Mouse (Mus musculus): ENCODE data around the gene Tmem243.
"Not testable (repeated sequence)": the region's sequence is repeated elsewhere in the genome, so short reads cannot be mapped to it uniquely, and the experiment has no call there.

Gene Tmem243

GRCm38 (mm10) chr5:9107296-9108089, 7.0 kb downstream of the Tmem243 start:
- DNase-seq (ENCODE audit: low read depth) = peak; percentile 56

DNA sequence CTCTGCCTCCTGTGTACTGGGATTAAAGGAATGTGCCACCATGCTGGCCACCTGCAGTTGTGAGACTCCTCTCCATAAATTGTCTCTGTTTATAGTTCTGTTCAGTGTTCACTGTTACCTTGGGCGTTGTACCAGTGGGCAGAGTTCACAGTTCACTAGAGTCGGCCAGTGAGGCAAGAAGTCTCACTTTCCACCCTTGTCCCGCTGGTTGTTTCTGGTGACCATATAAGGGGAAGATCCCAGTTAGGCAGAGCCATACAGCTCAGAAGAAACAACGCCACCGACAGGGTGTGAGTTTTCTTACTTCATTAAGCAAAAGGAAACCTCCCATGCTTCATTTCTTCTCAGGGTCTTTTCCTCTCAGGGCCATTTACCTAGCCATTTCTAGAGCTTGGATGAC, 8.0 kb downstream of the Tmem243 start:
- no peak for DNase-seq (ENCODE audit: low read depth)

DNA sequence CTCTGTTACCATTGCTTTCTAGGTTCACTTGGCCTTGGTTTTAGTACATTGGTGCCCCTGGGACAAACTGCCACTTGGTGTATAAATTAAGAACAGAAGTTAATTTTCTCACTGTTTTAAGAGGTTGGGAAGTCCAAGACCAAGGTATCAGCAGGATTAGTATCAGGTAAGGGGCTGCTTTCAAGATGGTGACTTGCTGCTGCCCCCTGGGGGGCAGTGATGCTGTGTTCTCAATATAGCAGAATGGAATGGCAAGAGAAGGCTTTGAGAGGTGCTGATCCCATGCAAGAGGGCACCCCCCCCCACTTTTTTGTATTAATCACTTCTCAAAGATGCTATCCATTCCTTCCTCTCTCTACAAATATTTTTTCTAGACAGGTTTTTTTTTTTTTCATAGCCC, 9.1 kb downstream of the Tmem243 start:
- DNase-seq (ENCODE audit: low read depth) = peak; percentile 68

DNA sequence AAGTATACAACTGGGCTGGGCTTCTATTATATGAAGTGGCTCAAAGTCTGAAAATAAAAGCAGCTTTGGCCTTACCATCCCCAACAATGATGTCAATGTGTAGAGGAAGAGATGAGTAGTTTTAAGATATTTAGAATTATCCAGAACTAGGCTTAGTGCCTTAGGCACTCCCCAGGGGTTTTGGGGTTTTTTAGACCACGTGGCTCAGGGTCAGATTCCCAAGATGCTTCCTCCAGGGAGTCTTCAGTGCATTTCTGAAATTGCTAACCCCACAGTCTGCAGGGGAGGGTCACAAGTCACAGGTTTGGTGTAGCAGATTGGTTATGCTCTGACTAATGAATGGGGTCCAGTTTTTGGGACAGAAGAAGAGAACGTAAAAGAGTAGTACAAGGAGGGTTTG, 10.8 kb downstream of the Tmem243 start:
- DNase-seq (ENCODE audit: low read depth) = no peak

DNA sequence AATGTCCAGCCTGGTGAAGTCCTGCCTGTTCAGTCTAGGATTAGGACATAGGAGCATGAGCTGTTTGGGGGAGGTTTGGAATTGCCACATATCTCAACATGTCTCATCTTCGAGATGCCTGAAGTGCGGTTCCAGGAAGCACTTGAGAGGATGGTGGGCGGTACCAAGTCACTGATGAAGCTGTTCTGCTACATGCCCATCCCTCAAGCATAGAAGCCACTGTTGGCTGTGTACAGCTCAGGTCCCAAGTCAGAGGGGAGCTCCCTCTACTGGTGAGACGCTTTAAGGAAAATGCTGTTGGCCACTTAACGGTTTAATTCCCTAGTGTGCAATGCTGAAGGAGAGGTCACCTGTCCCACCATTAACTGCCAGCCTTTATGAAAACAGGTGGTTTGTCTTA, 11.3 kb downstream of the Tmem243 start:
- peak; percentile 90 for DNase-seq (ENCODE audit: low read depth)

- DNase-seq (ENCODE audit: low read depth) = no peak
Measured at GRCm38 (mm10) chr5:9114162-9114561, 13.7 kb downstream of the Tmem243 start.

GRCm38 (mm10) chr5:9124134-9124533, 23.7 kb downstream of the Tmem243 start:
- no peak for DNase-seq (ENCODE audit: low read depth)

GRCm38 (mm10) chr5:9128566-9128965, 28.1 kb downstream of the Tmem243 start:
- DNase-seq (ENCODE audit: low read depth) = no peak

DNA sequence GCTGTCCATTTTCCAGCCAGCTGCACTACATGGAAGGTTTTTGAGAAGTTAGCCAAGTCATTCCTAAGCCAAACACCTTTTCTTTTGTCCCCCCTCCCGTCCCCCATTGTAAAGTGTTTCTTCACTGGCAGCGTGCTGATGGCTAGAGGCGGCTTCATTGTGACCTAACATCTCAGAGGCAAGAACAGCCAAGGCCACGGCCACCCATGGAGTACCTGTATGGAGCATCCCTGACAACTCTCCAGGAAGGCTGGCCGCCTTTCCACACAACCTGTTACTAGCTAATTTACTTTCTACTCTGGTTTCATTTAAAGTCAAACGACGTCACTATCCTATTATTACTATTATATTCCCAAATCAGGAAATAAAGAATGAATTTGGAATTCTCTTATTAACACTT, 31.3 kb downstream of the Tmem243 start:
- no peak for DNase-seq (ENCODE audit: low read depth)

DNA sequence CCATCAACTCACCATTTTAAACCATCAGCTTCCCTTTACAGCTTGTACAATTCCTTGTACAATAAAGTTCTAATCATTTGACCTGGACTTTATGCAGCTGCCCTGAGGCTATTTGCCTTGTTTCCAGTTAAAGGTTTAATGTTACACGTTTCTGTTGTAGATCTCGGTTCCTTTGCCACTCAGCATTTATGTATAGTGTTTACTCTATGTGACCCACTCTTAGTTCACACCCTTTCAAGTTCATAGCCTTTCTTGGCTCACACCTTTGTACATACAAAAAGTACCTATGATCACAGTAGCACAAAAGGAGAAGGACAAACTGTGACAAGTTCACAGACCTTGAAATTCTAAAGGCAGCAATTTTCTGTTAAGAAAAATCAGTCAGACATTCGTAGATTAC, 35.1 kb downstream of the Tmem243 start:
- DNase-seq (ENCODE audit: low read depth) = no peak

- no peak for DNase-seq (ENCODE audit: low read depth)
Measured at GRCm38 (mm10) chr5:9140724-9141123, 40.3 kb downstream of the Tmem243 start.

- DNase-seq (ENCODE audit: low read depth) = no peak
Measured at GRCm38 (mm10) chr5:9142376-9142775, 41.9 kb downstream of the Tmem243 start.

GRCm38 (mm10) chr5:9149273-9149850, 48.9 kb downstream of the Tmem243 start:
- no peak for DNase-seq (ENCODE audit: low read depth)

DNA sequence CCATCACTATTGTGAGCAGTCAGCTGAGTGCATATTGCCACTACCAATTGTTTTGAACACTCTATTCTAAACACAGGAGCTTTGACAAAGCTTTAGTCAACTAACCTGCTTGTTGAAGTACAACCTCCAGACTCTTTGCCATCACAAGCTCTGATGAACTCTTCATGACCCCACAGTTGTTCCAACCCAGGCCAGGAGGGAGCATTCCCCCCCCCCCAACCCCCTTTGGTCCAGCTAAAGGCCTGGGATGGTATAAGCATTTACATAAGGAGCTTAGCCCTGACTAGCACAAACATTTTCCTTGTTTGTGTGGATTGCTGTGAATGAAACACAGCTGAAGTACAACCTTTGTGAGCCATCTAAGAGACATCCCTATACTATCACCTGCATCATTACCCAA, 56.3 kb downstream of the Tmem243 start:
- no peak for DNase-seq (ENCODE audit: low read depth)

DNA sequence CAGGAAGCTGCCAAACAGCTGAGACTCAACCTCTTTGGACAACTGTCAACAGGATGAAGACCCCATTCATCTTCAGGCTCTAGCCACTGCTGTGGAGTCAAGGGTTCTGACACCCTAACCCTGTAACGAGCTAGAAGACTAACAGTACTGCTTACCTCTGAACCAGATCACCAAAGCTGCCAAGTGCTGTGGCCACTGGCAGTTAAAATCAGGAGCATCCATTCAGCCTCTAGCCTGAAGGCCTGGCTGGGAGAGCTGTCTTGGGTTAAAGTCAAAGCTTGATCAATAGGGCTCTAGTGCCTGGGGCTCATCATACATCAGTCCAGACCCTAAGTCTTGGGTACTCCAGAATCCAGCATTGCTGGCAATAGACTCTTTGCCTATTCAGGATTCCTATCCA, 56.9 kb downstream of the Tmem243 start:
- DNase-seq (ENCODE audit: low read depth) = no peak

DNA sequence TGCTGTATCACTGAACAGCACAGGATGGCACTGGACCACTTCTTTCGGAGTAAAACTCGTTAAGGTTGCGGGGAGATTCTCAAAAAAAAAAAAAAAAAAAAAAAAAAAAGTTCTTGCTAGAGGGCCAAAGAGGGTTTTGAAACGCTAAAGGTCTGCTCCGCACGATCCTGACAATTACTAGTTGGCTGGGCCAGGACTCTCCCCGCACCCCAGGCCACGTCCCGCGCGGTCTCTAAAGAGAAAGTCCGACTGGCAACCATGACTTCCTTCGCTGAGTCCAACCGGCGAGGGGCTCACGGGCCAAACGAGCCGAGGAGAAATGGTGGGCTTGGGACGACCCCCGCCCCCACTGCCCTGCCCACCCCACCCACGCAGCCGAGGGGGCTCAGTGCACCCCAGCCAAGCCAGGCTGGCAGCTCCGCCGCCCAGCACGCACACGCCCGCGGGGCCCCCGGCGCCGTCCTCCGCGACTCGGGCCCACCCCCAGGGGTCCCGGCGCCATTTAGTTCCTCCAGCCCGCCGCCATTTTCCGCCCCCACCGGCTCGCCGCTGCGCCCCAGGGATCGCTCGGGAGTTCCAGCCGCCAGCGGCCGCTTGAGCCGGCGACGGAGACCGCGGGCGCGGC, 60.5 kb downstream of the Tmem243 start:
- DNase-seq (ENCODE audit: low read depth) = peak; percentile 44

DNA sequence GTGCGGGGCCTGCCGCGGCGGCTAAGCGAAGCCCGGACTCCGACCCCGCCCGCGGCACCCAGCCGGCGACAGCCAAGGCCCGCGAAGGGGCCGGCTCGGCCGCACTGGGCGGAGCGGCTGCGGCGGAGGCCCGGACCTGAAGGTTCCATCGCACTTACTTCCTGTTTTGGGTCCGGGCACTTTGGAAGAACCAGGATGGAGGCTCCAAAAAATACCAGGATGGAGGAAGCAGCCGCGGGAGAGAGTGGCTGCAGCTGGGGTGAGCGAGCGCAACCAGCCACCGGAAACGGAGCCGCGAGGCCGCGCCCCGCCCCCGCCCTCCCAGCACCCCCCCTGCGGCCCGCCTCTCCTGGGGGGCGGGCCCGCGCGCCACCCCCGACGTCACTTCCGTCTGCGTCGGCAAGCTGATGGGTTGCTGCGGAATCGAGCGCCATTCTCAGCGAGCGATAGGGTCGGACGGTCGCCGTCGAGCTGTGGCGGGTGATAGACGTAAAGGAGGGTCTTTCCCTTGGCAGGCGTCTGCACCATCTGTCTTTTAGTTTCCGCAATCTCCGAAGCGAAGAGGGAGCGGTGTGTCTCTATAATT, 61.1 kb downstream of the Tmem243 start, which contains the start of gene Dmtf1:
TSS of gene Dmtf1 (minus strand) at position 321 of the 586 bp plus-strand sequence.
- DNase-seq (ENCODE audit: low read depth) = peak; percentile 93

- no peak for DNase-seq (ENCODE audit: low read depth)
Measured at GRCm38 (mm10) chr5:9162088-9162487, 61.6 kb downstream of the Tmem243 start.

DNA sequence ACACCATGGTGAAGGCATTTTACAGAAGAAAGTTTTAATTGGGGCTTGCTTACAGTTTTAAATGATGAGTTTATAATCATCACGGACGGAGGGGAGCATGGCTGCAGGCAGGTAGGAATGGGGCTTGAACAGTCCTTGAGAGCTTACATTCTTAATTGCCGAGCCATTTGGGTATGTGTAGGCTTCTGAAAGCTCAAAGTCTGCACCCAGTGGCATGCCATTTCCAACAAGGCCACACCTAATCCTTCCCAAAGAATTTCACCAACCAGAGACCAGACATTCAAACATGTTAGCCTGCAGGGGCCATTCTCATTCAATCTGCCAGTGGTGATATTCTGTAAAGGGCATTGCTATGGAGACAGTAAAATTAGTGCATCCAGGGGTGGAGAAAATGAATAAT, 62.9 kb downstream of the Tmem243 start:
- DNase-seq (ENCODE audit: low read depth) = no peak

DNA sequence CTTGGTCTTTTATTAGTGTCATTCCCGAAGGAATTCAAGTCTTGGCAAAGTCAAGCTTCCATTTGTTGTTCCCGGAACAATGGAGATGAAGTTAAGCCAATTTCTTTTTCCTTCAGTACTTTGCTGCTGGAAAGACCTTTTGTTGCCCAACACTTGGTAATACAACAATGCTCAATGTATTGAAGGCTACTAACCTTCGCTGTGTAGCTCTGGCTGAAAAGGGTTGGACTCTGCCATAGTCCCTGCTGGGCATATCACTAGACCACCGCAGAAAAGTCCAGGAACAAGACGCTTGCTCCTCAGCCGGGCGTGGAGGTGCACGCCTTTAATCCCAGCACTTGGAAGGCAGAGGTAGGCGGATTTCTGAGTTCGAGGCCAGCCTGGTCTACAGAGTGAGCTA, 64.7 kb downstream of the Tmem243 start:
- DNase-seq (ENCODE audit: low read depth) = not testable (repeated sequence)

DNA sequence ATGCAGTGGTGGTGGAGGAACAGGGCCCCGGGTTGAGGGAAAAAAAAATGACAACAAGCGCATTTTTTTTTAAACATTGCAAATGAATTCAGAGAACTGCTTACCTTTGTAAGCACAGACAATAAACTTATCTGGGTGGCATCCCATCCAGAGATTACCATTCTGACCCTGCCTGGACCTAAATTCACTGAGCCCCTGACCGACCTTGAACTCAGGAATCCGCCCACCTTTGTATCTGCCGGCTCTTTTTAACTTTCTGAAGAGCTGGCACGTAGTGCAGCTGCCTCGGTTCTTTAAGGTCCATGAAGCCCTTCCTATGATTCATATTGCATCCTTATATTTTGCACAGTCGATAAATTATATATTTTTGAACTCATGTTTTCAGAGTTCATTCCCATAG, 65.9 kb downstream of the Tmem243 start:
- no peak for DNase-seq (ENCODE audit: low read depth)

- DNase-seq (ENCODE audit: low read depth) = peak; percentile 48
Measured at GRCm38 (mm10) chr5:9169328-9170005, 69.0 kb downstream of the Tmem243 start.
